Mouse (Mus musculus) heart, adult 9 months (tissue): ENCODE data around the gene I0C0044D17Rik.

ENCODE experiments used
- DNase-seq, 2 experiments: peaks; one replicate each; pipeline ENCODE4 v3.0.0; 2022; ENCODE audit warnings: low spot score in 2 of 2

I0C0044D17Rik gene

GRCm38 (mm10) chr4:98831726-98832125 lies 8.1 kb upstream of the I0C0044D17Rik start:
- DNase-seq, result no peak

- DNase-seq, result no peak
Observed at GRCm38 (mm10) chr4:98826701-98827100, 3.1 kb upstream of the I0C0044D17Rik start.

DNA sequence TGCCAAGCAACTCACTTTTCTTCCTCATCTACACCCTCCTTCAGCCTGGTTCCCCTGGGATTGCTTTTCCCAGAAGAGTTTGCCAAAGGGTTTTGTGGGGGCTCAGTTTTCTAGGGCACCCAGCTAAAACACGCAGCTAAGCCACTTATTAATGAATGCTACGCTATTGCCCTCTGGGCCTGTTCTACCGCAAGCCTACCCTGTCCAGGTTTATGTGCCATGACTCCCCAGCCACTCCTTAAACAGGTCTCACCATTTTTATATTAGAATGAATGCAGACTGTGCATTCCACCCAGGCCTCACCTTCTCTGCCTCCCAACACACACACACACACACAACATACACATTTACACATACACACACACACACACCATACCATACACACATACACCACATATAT lies 593 bp downstream of the I0C0044D17Rik start:
- DNase-seq, result no peak

DNA sequence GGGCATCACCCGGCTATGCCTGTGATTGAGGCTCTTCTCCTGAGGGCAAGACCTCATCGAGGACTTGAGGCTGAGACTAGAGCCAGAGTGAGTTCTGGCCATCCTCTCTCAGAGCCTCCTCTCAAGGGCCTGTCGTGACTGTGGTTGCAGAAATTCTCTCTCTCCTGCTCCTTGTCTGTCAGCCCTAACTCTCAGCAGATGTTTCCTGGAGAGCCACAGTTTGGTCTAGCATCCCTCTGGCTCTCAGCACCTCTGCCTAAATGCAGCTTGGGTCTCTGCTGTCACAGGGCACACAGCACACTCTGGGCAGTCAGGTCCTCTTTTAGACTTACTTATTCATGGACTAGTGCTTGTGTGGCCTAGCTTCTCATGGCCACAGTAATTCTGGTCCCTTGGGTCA lies 1.2 kb downstream of the I0C0044D17Rik start:
- DNase-seq, result no peak

DNA sequence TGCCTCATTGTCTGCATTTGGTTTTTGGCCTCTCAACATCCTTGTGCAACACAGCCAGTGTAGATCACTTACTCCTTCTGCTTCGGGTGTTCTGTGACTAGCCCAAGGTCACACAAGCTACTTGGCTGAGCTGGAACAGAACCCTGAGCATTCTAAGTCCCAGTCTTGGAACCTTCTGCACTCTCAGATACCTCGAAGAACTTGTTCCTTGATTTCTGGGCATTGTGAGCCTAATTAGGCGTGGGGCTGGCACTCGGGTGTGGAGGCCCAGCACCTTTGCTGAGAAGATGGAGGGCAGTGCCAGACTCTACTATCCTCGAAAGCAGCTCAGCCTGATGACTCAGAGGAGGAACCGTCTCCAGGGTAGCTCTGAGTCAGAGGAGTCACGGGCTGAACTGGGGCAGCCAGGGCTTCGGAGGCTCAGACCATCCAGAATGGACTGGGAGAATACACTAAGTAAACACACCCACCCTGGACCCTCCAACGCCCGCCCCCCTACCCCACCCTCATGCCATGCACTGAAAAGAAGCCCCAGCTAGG lies 4.4 kb downstream of the I0C0044D17Rik start:
- no peak for DNase-seq

- peak; percentile 16 to 23 for DNase-seq
Observed at GRCm38 (mm10) chr4:98817184-98817911, 6.3 kb downstream of the I0C0044D17Rik start, which contains the start of gene Kank4. Kank4 (minus strand) TSS chr4:98817537.

GRCm38 (mm10) chr4:98816807-98817183 lies 6.8 kb downstream of the I0C0044D17Rik start:
- no peak for DNase-seq

DNA sequence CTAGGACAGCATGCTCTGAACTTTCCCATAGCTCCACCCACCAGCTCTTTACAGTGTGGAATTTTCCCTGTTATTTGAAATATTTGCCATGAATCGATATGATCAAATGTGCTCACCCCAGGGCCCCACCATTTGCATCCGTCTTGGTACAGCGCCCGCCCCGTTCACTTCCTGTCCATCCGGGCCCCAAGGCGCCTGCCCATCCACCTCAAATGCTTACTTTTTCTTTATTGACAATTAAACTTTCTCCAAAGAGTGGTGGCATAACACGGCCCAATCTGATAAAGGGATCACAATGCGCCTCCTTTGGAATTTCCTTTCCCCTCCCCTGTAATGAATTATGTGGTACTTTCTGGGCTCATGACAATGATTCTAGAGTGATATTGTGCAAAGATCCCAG lies 17.3 kb downstream of the I0C0044D17Rik start:
- DNase-seq, result peak in 1 of 2 experiments; percentile 7

GRCm38 (mm10) chr4:98805291-98806048 lies 18.2 kb downstream of the I0C0044D17Rik start:
- DNase-seq, result no peak

- DNase-seq, result no peak
Observed at GRCm38 (mm10) chr4:98804476-98805134, 19.0 kb downstream of the I0C0044D17Rik start.

GRCm38 (mm10) chr4:98801775-98802174 lies 21.9 kb downstream of the I0C0044D17Rik start:
- DNase-seq, result no peak

GRCm38 (mm10) chr4:98800824-98801223 lies 22.8 kb downstream of the I0C0044D17Rik start:
- DNase-seq, result no peak

GRCm38 (mm10) chr4:98796591-98797341 lies 26.9 kb downstream of the I0C0044D17Rik start:
- peak; percentile 23 to 35 for DNase-seq

GRCm38 (mm10) chr4:98795241-98795640 lies 28.4 kb downstream of the I0C0044D17Rik start:
- no peak for DNase-seq

GRCm38 (mm10) chr4:98793486-98793885 lies 30.2 kb downstream of the I0C0044D17Rik start:
- DNase-seq, result no peak

DNA sequence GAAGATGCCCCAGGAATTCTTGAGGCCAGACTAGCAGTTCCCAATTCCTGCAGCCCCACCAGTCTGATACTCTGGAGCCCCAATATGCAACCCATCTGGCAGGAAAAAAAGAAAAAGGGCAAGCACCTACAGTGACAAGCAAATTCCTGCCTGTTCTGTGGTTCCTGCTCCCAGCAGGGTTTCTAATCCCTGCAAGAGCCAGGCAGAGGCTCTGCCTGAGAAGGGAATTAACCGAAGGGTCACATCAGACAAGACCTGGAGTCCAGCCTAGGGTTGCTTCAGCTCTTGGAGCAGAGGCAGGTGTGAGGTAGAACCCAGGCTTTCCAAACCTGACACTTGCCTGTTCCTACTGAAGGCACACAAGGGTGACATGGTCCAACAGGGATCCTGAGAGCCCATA lies 32.9 kb downstream of the I0C0044D17Rik start:
- DNase-seq, result no peak

DNA sequence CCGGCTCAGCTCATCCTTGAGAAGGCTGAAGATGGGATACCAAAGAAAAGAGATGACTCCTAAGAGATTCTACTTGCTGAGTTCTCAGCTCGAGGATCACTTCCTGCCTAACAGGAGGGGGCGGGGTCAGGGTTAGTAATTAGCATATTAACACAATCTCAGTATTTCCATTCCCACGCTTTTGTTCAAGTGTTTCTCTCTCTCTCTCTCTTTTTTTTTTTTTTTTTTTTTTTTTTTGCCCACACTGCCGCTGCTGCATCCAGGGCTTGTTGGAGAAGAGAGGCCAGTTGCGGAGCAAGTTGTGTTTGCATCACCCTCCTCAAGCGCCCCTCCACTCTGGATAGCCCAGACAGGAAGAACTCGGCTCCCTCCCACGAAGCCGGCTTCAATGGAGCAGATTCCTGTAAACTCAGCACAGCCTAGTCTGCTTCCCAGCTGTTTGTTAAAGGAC lies 33.8 kb downstream of the I0C0044D17Rik start:
- DNase-seq, result no peak

DNA sequence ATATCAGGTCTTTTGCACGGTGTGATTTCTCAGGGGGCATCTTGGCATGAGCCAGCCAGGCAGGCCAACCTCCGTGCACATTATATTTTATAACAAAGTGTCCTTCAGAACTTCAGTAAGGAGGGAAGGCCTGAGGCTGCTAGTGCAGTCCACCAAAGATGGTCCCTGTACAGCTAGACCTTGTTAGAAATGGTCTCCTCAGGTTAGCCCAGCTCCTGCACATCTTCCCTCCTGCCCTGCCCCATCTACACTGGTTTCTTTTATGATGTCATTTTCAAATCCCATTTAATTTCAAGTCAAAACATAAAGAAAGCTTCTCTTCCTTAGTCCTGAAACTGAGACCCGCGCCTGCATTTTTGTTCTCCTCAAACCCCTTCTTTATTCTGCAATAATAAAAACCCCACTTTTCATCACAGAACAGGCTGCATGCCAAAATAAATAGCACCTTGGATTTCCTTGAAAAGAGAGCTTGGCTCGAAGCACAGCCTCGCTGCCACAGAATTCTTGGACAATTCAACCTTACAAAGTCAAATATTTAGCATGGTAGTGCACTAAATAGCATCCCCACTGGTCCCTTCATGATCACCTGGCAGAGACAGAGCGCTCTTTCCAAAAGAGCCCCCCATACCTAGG lies 34.4 kb downstream of the I0C0044D17Rik start:
- no peak for DNase-seq

- no peak for DNase-seq
Observed at GRCm38 (mm10) chr4:98786281-98786680, 37.4 kb downstream of the I0C0044D17Rik start.

DNA sequence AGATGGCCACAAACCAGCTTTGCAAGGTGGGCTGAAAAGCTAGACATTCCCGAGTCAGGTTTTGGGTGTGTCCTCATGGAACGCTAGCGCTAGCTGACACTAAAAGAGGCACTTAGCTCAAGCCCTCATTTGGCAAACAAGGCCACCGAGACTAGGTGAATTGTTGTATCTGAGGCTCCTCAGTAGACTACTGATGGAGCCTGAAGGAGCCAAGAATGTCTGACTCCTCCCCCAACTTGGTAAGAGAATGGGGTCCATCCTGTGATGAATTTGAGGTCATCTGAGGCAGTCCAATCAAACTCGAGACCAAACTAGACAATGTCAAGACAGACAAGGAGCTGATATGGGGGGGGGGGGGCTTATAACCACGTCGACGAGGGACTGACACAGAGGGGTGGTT lies 37.8 kb downstream of the I0C0044D17Rik start:
- no peak for DNase-seq

- DNase-seq, result no peak
Observed at GRCm38 (mm10) chr4:98778219-98778618, 45.4 kb downstream of the I0C0044D17Rik start.
